Mouse (Mus musculus): Measurements from ENCODE around the gene Hdc.

DNA sequence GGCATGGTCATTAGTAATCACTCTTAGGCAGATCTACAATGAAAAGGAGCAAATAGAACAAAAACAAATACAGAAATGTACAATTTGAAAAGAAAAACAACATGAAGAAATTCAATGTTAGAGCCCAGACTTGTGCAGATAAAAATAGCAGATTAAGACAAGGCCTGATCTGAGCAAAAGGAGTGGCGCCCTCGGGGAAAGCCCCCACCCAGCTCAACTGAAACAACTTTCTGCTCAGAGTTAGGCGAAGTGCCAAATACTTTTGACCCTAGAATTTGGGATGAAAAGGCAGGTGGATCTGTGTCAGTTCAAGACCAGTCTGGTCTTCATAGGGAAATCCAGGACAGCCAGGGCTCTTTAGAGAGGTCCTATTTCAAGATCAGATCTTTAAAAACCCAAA is 46.9 kb upstream of the Hdc start:
- TF ChIP-seq CTCF (IDR thresholded peaks at IDR 0.05 in 2 of 3, conservative IDR thresholded peaks at IDR 0.05 in 1 of 3; ENCODE audit: control insufficient read depth in 1 of 3, insufficient read depth in 1 of 3, low read depth in 2 of 3, low read length in 3 of 3, poor library complexity in 1 of 3, severe bottlenecking in 1 of 3) (no peak), ZNF384 (IDR thresholded peaks at IDR 0.05; ENCODE audit: low read depth, low read length) (no peak)
